Comparison of ENCODE assay signal across 10 mouse cellular contexts in genomic region chr1:119919299-119919698, GRCm38 (mm10). TPM values are rescaled to one million over a fixed set of nuclear protein-coding genes. Genes with fewer than 3 reads are reported as not detected.
DNase-seq lines count a peak whose midpoint lies in the region; ATAC-seq and TF ChIP-seq lines count a peak whose summit lies in the region.
"Had no signal": no experiment of that assay in that cellular context is flagged by ENCODE, and none has a peak within 500 bp of the region (broad histone marks: within the 10 kb centered on the region; RNA-seq: fewer than 3 reads in every experiment).

No protein-coding gene starts in this region.

- H3K27ac ChIP-seq in forebrain, postnatal 0 days (ENCODE audit: low read depth, low read length) = no peak overlapping the region
- no peak overlapping the region for H3K27ac ChIP-seq in forebrain, embryonic 10.5 days
- no peak overlapping the region for H3K27ac ChIP-seq in forebrain, embryonic 12.5 days
- H3K27ac ChIP-seq: hindbrain, embryonic 15.5 days had no signal

- intact Hi-C loops in left cerebral cortex, postnatal 36 days (cut with DNase I) = no loop called here

- WGBS in forebrain, postnatal 0 days = 57% methylated on average over 4 of the region's 4 CpGs
- 60% methylated on average over 4 of the region's 4 CpGs for WGBS in forebrain, embryonic 10.5 days
- 47% methylated on average over 4 of the region's 4 CpGs for WGBS in forebrain, embryonic 12.5 days

- H3K4me3 ChIP-seq in forebrain, postnatal 0 days (ENCODE audit: low read depth, low read length) = no peak overlapping the region
- H3K4me3 ChIP-seq in forebrain, embryonic 10.5 days = no peak overlapping the region
- H3K4me3 ChIP-seq in forebrain, embryonic 12.5 days (replicated peaks) = no peak overlapping the region
- H3K4me3 ChIP-seq: hindbrain, embryonic 15.5 days; megakaryocyte, embryonic 14.5 days had no signal

- no peaks in the 10 kb centered on the region for H3K4me1 ChIP-seq in forebrain, postnatal 0 days (ENCODE audit: insufficient read depth)
- H3K4me1 ChIP-seq in forebrain, embryonic 10.5 days = no peaks in the 10 kb centered on the region
- no peaks in the 10 kb centered on the region for H3K4me1 ChIP-seq in forebrain, embryonic 12.5 days
- H3K4me1 ChIP-seq: hindbrain, embryonic 15.5 days had no signal

- H3K27me3 ChIP-seq in forebrain, postnatal 0 days (ENCODE audit: insufficient read depth, low read length) = no peaks in the 10 kb centered on the region
- no peaks in the 10 kb centered on the region for H3K27me3 ChIP-seq in forebrain, embryonic 10.5 days (ENCODE audit: poor library complexity, severe bottlenecking)
- H3K27me3 ChIP-seq in forebrain, embryonic 12.5 days = no peaks in the 10 kb centered on the region
- H3K27me3 ChIP-seq: hindbrain, embryonic 15.5 days had no signal

- ATAC-seq in forebrain, postnatal 0 days = no peak
- ATAC-seq in erythroblast, adult 5-6 weeks (replicated peaks; ENCODE audit: low FRiP score, poor library complexity, severe bottlenecking) = peak; percentile 77; the same call in 1 of the 2 replicates
- no peak for ATAC-seq in forebrain, embryonic 12.5 days (ENCODE audit: low FRiP score)

- no peaks in the 10 kb centered on the region for H3K9me3 ChIP-seq in forebrain, postnatal 0 days (ENCODE audit: low read length)
- H3K9me3 ChIP-seq in forebrain, embryonic 10.5 days = no peaks in the 10 kb centered on the region
- H3K9me3 ChIP-seq in forebrain, embryonic 12.5 days = no peaks in the 10 kb centered on the region
- H3K9me3 ChIP-seq: hindbrain, embryonic 15.5 days had no signal

- peak; percentile 51 for TF ChIP-seq CTCF in forebrain, postnatal 0 days (IDR thresholded peaks at IDR 0.05; ENCODE audit: low read depth)

- DNase-seq in forebrain, postnatal 0 days = no peak
- no peak for DNase-seq in forebrain, embryonic 10.5 days (ENCODE audit: extremely low spot score, low spot score)
- peak; percentile 21 for DNase-seq in right cerebral cortex, postnatal 14 days
- no peak for DNase-seq in right cerebral cortex, postnatal 25 days
- DNase-seq in thymus, postnatal 25 days = peak; percentile 29
- DNase-seq in left cerebral cortex, postnatal 36 days (ENCODE audit: low spot score in 2 of 2) = no peak

- no peak overlapping the region for H3K9ac ChIP-seq in forebrain, postnatal 0 days
- no peak overlapping the region for H3K9ac ChIP-seq in forebrain, embryonic 12.5 days
- H3K9ac ChIP-seq: hindbrain, embryonic 15.5 days had no signal

- H3K4me2 ChIP-seq in forebrain, postnatal 0 days (ENCODE audit: low read depth) = no peak overlapping the region
- H3K4me2 ChIP-seq in forebrain, embryonic 12.5 days = no peak overlapping the region
- H3K4me2 ChIP-seq: hindbrain, embryonic 15.5 days had no signal

- no peaks in the 10 kb centered on the region for H3K36me3 ChIP-seq in forebrain, postnatal 0 days (ENCODE audit: insufficient read depth)
- no peaks in the 10 kb centered on the region for H3K36me3 ChIP-seq in forebrain, embryonic 10.5 days (replicated peaks)
- H3K36me3 ChIP-seq in forebrain, embryonic 12.5 days (replicated peaks) = no peaks in the 10 kb centered on the region
- H3K36me3 ChIP-seq: hindbrain, embryonic 15.5 days had no signal

RNA-seq across cellular contexts. Expression of gene Tmem177, which starts 6.3 kb away (rescaled TPM):
- 6.9 and 7.2 TPM in 2 replicates for total RNA-seq in forebrain, postnatal 0 days (2014; rRNA removed)
- 4.1 and 5.4 TPM in 2 replicates for polyA plus RNA-seq in forebrain, postnatal 0 days (2015; fragmentation: Nextera tagmentation; extraction: Ambion mirVana)
- polyA plus RNA-seq in forebrain, embryonic 10.5 days (2016; fragmentation: Nextera tagmentation; extraction: Ambion mirVana) = 10.0 and 11.2 TPM in 2 replicates
- total RNA-seq in erythroblast, adult 5-6 weeks (2015; ENCODE audit: low replicate concordance) = 1.5 and 1.9 TPM in 2 replicates
- 1.7 and 2.9 TPM in 2 replicates for total RNA-seq in erythroblast, adult 5-6 weeks (2017; ENCODE audit: low replicate concordance)
- polyA plus RNA-seq in forebrain, embryonic 12.5 days (2016; fragmentation: Nextera tagmentation; extraction: Ambion mirVana) = 9.3 and 11.3 TPM in 2 replicates
- total RNA-seq in left cerebral cortex, postnatal 36 days (2021) = 1 to 10 TPM; 6.9 to 7.1 TPM

Comparison
In these comparisons a context has a peak if more than half of its experiments do, and no peak if none do; other contexts are left out.
1. DNase-seq: peak in right cerebral cortex, postnatal 14 days (single experiment) and thymus, postnatal 25 days (single experiment); none in forebrain, postnatal 0 days (single experiment), forebrain, embryonic 10.5 days (single experiment), right cerebral cortex, postnatal 25 days (single experiment) and left cerebral cortex, postnatal 36 days (0 of 2).